Mouse (Mus musculus): Measurements from ENCODE around the gene Mast4.

DNA sequence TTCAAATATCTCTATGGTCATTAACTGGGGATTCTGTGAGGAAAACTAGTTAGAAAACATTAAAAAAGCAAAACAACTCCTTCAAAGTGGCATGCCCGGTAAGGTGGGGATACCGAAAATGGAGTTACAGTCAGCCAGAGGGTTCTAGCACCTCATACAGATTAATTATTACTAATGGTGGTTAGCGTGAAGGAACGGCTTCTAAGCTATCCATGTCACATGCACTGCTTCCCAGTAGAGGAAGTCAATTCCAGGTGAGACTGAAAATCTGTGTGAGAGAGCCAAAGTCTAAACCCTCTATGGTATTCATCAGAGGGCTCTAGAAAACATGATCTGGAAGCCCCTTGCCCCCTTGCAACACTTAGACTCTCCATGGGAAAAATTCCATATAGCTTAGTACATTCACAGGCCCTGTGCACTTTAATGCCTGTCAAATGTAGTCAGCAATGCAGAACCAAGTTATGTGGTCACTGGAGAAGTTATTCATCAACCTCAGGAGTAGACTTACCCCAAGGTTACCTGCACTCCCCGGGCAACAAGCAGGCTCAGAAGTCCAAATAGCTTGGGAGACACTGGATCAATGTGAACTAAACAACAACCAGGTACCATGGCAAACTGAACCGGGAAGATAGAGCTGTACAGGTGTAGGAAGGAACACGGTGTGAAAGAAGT is 96.1 kb downstream of the Mast4 start:
- TF ChIP-seq CTCF (IDR thresholded peaks at IDR 0.05; ENCODE audit: low read depth) (no peak), EP300 (IDR thresholded peaks at IDR 0.05; ENCODE audit: low read depth) (no peak)

Measured in liver, embryonic 14.5 days (tissue).